In the genomic region with DNA sequence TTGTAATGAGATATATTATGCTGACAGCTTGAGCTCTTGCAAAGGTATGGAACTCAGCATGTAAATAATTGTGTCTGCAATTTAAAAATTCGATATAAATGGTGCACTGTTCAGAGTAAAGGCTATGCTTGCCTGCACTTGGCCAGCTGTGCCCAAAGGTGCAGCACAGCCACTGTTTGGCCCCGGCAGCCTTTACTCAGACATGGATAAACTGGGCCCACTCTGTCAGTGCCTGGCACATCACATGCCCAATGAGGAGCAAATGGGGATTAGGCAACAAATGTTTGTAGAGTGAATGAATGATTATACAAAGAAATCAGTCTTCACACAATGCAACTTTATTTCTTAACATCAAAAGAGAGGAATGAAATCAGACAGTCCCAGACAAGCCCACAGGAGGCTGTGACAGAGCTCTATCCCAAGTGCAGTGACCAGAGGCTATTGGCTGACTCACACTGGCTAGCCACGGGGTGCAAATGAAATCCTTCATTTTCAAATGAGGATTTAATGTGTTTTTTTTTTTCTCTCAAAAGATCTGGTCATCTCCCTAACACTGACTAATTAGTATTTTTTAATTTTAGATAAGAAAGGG, we compare ENCODE assay signal across 19 mouse cellular contexts.
"Had no signal": no experiment of that assay in that cellular context is flagged by ENCODE, and none has a peak within 500 bp of the region (broad histone marks: within the 10 kb centered on the region; RNA-seq: fewer than 3 reads in every experiment).

No protein-coding gene starts in this region.

- H3K27ac ChIP-seq: kidney, postnatal 0 days; layer of hippocampus, adult 2 months; left cerebral cortex, adult 2 months; liver, embryonic 13.5 days; neural tube, embryonic 12.5 days; neural tube, embryonic 15.5 days; stomach, postnatal 0 days had no signal

- H3K9me3 ChIP-seq: liver, embryonic 13.5 days; neural tube, embryonic 12.5 days; neural tube, embryonic 15.5 days had no signal

- DNase-seq: kidney, adult 2 months; kidney, postnatal 25 days; layer of hippocampus, postnatal 36 days; liver, embryonic 13.5 days; lung, adult 2 months; lung, postnatal 14 days; lung, postnatal 4 days; right cerebral cortex, adult 18-20 months; right cerebral cortex, postnatal 14 days; right cerebral cortex, postnatal 4 days; thymus, adult 2 months; thymus, postnatal 14 days; thymus, postnatal 4 days had no signal

- H3K36me3 ChIP-seq: liver, embryonic 13.5 days; neural tube, embryonic 12.5 days; neural tube, embryonic 15.5 days had no signal

- H3K4me2 ChIP-seq: liver, embryonic 13.5 days; neural tube, embryonic 12.5 days; neural tube, embryonic 15.5 days had no signal

- H3K9ac ChIP-seq: liver, embryonic 13.5 days; neural tube, embryonic 12.5 days; neural tube, embryonic 15.5 days had no signal

- H3K4me3 ChIP-seq: layer of hippocampus, adult 2 months; left cerebral cortex, adult 2 months; liver, embryonic 13.5 days; neural tube, embryonic 12.5 days; neural tube, embryonic 15.5 days had no signal

- H3K27me3 ChIP-seq: liver, embryonic 13.5 days; neural tube, embryonic 12.5 days; neural tube, embryonic 15.5 days had no signal

- H3K4me1 ChIP-seq: liver, embryonic 13.5 days; neural tube, embryonic 12.5 days; neural tube, embryonic 15.5 days had no signal
